Mouse (Mus musculus): ENCODE measurements at regions not wholly inside any gene's neighbourhood (a gene's known extent, or its start where the extent isn't known, plus 50 kb on each side); places are given as distances from the start of the nearest gene placed in this dataset.

DNA sequence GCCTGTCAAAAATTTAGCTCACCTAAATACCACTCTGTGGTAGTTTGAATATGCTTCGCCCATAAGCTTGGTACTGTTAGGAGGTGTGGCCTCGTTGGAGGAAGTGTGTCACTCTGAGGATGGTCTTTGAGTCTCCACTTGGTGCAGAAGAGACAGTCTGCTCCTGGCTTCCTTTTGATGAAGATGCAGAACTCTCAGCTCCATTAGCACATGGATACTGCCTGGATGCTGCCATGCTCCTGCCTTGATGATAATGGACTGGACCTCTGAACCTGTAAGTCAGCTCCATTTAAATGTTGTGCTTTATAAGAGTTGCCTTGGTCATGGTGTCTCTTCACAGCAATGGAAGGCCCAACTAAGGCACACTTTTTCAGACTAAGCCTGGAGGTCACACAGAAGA lies 56.9 kb upstream of the Pik3r1 start:
- no peak for ATAC-seq (ENCODE audit: low FRiP score, low read depth)
- Histone ChIP-seq H3K27ac (no peak overlapping the region), H3K9me3 (no peaks in the 10 kb centered on the region), H3K9ac (no peak overlapping the region), H3K4me3 (no peak overlapping the region), H3K27me3 (replicated peaks) (no peaks in the 10 kb centered on the region), H3K4me2 (replicated peaks) (no peak overlapping the region), H3K4me1 (no peaks in the 10 kb centered on the region), H3K36me3 (no peaks in the 10 kb centered on the region)
- 95% methylated on average over 2 of the region's 2 CpGs for WGBS

DNA sequence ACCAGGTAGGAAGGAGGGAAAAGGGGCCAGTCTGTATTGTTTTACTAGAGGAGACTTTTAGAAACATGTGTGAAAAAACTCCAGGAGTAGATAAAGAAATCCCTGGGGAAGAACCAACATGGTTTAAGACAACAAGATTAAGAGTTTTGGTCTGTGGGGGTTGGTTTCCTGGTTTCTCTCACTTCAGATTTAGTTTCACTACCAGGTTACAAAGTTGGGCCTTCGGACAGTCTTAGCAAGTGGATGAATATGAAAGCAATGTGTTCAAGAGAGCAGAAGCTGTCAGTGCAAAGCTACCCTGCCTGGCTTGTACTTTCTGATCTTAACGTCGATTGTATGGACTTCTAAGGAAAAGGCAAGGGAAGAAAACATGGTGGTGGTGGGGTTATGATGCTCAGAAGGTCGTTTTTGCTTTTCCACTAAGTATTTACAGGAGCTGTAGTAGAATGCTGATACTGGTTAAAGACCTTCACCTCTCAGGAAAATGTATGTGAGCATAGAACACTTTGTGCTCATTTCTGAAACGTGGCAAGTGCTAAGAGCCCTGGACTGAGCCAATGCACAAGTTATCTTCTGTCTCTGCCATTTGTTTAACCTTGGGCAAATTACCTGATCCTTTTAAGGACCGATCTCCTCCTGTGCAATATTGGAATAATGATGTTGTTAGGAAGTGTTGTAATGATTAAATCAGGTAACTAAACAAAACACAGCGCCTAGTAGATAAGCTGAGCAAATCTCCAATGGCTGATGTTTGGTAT lies 64.0 kb upstream of the Pik3r1 start:
- H3K4me1 ChIP-seq = no peaks in the 10 kb centered on the region
- no peak overlapping the region for H3K9ac ChIP-seq
- no peak overlapping the region for H3K27ac ChIP-seq
- no peak for ATAC-seq (ENCODE audit: low FRiP score, low read depth)
- H3K27me3 ChIP-seq (replicated peaks) = no peaks in the 10 kb centered on the region
- WGBS = 84% methylated on average over 7 of the region's 7 CpGs
- no peak overlapping the region for H3K4me3 ChIP-seq
- H3K36me3 ChIP-seq = no peaks in the 10 kb centered on the region
- H3K9me3 ChIP-seq = no peaks in the 10 kb centered on the region
- no peak overlapping the region for H3K4me2 ChIP-seq (replicated peaks)

- no peak for ATAC-seq (ENCODE audit: low FRiP score, low read depth)
- no peaks in the 10 kb centered on the region for H3K27me3 ChIP-seq (replicated peaks)
- no peak overlapping the region for H3K27ac ChIP-seq
- no peaks in the 10 kb centered on the region for H3K36me3 ChIP-seq
- H3K4me1 ChIP-seq = no peaks in the 10 kb centered on the region
- H3K4me3 ChIP-seq = no peak overlapping the region
- H3K4me2 ChIP-seq (replicated peaks) = no peak overlapping the region
- no peaks in the 10 kb centered on the region for H3K9me3 ChIP-seq
- WGBS = 84% methylated on average over 4 of the region's 4 CpGs
- H3K9ac ChIP-seq = no peak overlapping the region
These were observed 66.5 kb upstream of the Pik3r1 start for GRCm38 (mm10) chr13:101834546-101834945.

- Histone ChIP-seq H3K27ac (no peak overlapping the region), H3K9me3 (no peaks in the 10 kb centered on the region), H3K4me1 (no peaks in the 10 kb centered on the region), H3K4me3 (no peak overlapping the region), H3K9ac (no peak overlapping the region), H3K36me3 (no peaks in the 10 kb centered on the region), H3K27me3 (replicated peaks) (no peaks in the 10 kb centered on the region), H3K4me2 (replicated peaks) (no peak overlapping the region)
- ATAC-seq (ENCODE audit: low FRiP score, low read depth) = no peak
- WGBS = 84% methylated on average over 1 of the region's 1 CpGs
These were observed 69.0 kb upstream of the Pik3r1 start for GRCm38 (mm10) chr13:101836992-101837391.

- Histone ChIP-seq H3K27me3 (replicated peaks) (no peaks in the 10 kb centered on the region), H3K9ac (no peak overlapping the region), H3K4me1 (no peaks in the 10 kb centered on the region), H3K36me3 (no peaks in the 10 kb centered on the region), H3K9me3 (no peaks in the 10 kb centered on the region), H3K4me3 (no peak overlapping the region), H3K4me2 (replicated peaks) (no peak overlapping the region), H3K27ac (no peak overlapping the region)
- 84% methylated on average over 7 of the region's 7 CpGs for WGBS
- no peak for ATAC-seq (ENCODE audit: low FRiP score, low read depth)
These were observed 76.7 kb upstream of the Pik3r1 start for GRCm38 (mm10) chr13:101844461-101845440.

DNA sequence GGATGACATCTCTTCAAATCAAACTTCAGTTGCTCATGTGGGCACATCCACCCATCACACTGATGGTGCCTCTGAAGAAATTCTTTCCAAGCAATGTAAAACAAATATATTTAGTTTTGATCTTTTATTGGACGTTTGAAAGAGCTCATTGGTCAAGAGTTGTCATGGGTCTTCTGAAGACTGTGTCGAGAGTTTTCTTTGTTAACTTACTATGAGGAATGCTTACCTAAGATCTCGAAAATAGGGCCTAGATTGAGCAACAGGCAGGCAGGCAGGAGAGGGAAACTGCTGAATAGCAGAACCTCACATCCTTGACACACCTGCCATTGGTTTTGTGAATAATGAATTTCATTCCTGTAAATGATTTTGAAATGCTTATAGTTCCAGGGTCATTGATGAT lies 78.0 kb upstream of the Pik3r1 start:
- 74% methylated on average over 3 of the region's 3 CpGs for WGBS
- H3K4me2 ChIP-seq (replicated peaks) = no peak overlapping the region
- H3K4me3 ChIP-seq = no peak overlapping the region
- no peak for ATAC-seq (ENCODE audit: low FRiP score, low read depth)
- no peaks in the 10 kb centered on the region for H3K4me1 ChIP-seq
- no peak overlapping the region for H3K27ac ChIP-seq
- no peaks in the 10 kb centered on the region for H3K36me3 ChIP-seq
- no peaks in the 10 kb centered on the region for H3K27me3 ChIP-seq (replicated peaks)
- H3K9me3 ChIP-seq = no peaks in the 10 kb centered on the region
- H3K9ac ChIP-seq = no peak overlapping the region

- no peak overlapping the region for H3K27ac ChIP-seq
- H3K9ac ChIP-seq = no peak overlapping the region
- no peak for ATAC-seq (ENCODE audit: low FRiP score, low read depth)
- no peaks in the 10 kb centered on the region for H3K27me3 ChIP-seq (replicated peaks)
- no peaks in the 10 kb centered on the region for H3K36me3 ChIP-seq
- no peaks in the 10 kb centered on the region for H3K9me3 ChIP-seq
- no peak overlapping the region for H3K4me2 ChIP-seq (replicated peaks)
- H3K4me1 ChIP-seq = no peaks in the 10 kb centered on the region
- WGBS = 80% methylated on average over 12 of the region's 12 CpGs
- no peak overlapping the region for H3K4me3 ChIP-seq
These were observed 80.0 kb upstream of the Pik3r1 start for GRCm38 (mm10) chr13:101847879-101848600.

DNA sequence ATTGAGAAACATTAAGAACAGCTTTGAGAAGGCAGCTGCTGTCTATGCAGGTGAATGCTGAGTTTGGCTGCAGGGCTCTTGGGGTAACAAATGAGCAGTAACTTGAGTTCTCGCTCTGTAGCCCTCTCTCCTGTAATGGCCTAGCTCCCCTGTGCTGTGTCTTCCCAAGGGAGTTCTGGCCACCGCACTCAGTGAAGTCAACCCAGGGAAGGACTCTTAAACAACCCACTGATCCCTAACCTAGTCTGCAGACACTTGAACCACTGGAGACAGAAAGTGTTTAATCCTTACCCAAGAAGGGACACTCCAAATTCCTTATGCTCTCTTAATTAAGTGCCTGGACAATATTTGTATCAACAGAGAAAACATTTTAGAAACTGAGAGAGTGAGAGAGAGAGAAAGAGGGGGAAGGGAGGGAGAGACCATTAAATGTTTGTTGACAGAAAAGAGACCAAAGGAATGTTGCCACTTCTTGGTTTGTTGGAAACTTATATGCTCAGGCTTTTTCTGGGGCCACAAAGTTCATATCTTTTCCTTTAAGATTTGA lies 80.7 kb upstream of the Pik3r1 start:
- no peak overlapping the region for H3K9ac ChIP-seq
- H3K27me3 ChIP-seq (replicated peaks) = no peaks in the 10 kb centered on the region
- H3K9me3 ChIP-seq = no peaks in the 10 kb centered on the region
- 75% methylated on average over 2 of the region's 2 CpGs for WGBS
- no peaks in the 10 kb centered on the region for H3K4me1 ChIP-seq
- no peak for ATAC-seq (ENCODE audit: low FRiP score, low read depth)
- no peaks in the 10 kb centered on the region for H3K36me3 ChIP-seq
- H3K27ac ChIP-seq = no peak overlapping the region
- no peak overlapping the region for H3K4me2 ChIP-seq (replicated peaks)
- H3K4me3 ChIP-seq = no peak overlapping the region

GRCm38 (mm10) chr13:101849416-101849815 lies 81.4 kb upstream of the Pik3r1 start:
- no peaks in the 10 kb centered on the region for H3K27me3 ChIP-seq (replicated peaks)
- no peak overlapping the region for H3K4me2 ChIP-seq (replicated peaks)
- H3K4me3 ChIP-seq = no peak overlapping the region
- H3K36me3 ChIP-seq = no peaks in the 10 kb centered on the region
- H3K9me3 ChIP-seq = no peaks in the 10 kb centered on the region
- no peaks in the 10 kb centered on the region for H3K4me1 ChIP-seq
- H3K27ac ChIP-seq = no peak overlapping the region
- H3K9ac ChIP-seq = no peak overlapping the region
- 91% methylated on average over 6 of the region's 6 CpGs for WGBS
- no peak for ATAC-seq (ENCODE audit: low FRiP score, low read depth)

GRCm38 (mm10) chr13:101851329-101851728 lies 83.3 kb upstream of the Pik3r1 start:
- no peak overlapping the region for H3K27ac ChIP-seq
- H3K4me1 ChIP-seq = no peaks in the 10 kb centered on the region
- no peaks in the 10 kb centered on the region for H3K9me3 ChIP-seq
- 82% methylated on average over 6 of the region's 6 CpGs for WGBS
- H3K4me2 ChIP-seq (replicated peaks) = no peak overlapping the region
- H3K4me3 ChIP-seq = no peak overlapping the region
- H3K36me3 ChIP-seq = no peaks in the 10 kb centered on the region
- no peak for ATAC-seq (ENCODE audit: low FRiP score, low read depth)
- H3K9ac ChIP-seq = no peak overlapping the region
- no peaks in the 10 kb centered on the region for H3K27me3 ChIP-seq (replicated peaks)

DNA sequence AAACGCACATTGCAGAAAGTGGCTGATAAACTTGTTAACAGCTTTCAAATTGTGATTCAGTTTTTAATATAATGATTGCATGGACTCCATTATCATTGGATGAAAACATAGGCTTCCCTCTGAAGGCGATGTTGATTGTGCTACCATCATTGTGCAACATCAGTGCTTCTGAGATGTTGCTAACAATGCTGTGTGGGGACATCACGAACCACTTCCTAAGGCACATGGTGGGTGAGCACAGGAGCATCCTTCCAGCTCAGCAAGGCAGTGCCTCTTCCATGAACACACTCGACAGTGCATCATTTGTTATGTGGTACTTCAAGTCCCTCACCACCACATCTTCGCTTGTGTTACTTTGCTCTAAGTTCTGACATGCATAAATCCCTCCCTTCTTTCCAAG lies 84.9 kb upstream of the Pik3r1 start:
- no peak overlapping the region for H3K4me3 ChIP-seq
- H3K9ac ChIP-seq = no peak overlapping the region
- no peak for ATAC-seq (ENCODE audit: low FRiP score, low read depth)
- H3K27me3 ChIP-seq (replicated peaks) = no peaks in the 10 kb centered on the region
- H3K36me3 ChIP-seq = no peaks in the 10 kb centered on the region
- no peaks in the 10 kb centered on the region for H3K9me3 ChIP-seq
- H3K4me2 ChIP-seq (replicated peaks) = no peak overlapping the region
- whole genome bisulfite sequencing = 85% methylated on average over 5 of the region's 5 CpGs
- no peak overlapping the region for H3K27ac ChIP-seq
- H3K4me1 ChIP-seq = no peaks in the 10 kb centered on the region

DNA sequence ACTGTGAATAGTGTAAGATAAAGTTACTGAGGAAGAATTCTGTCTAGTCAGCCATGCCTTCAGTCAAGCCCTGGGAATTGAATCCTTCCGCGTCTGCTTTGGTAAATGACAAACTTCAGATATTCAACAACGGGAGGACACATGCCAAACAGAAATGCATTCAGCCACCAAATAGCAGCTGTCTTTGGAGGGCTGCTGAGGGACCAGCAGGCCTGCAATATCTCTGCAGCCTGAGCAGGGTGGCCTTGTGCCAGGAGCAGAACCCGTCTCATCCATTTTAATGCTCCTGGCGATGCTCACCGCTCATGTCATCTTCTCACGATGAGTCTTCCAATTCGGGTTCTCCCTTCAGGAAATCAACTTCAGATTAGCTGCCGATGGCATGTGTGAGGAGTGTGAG lies 87.1 kb upstream of the Pik3r1 start:
- WGBS = 93% methylated on average over 9 of the region's 9 CpGs
- Histone ChIP-seq H3K27me3 (replicated peaks) (no peaks in the 10 kb centered on the region), H3K27ac (no peak overlapping the region), H3K4me1 (no peaks in the 10 kb centered on the region), H3K9ac (no peak overlapping the region), H3K36me3 (no peaks in the 10 kb centered on the region), H3K9me3 (no peaks in the 10 kb centered on the region), H3K4me2 (replicated peaks) (no peak overlapping the region), H3K4me3 (no peak overlapping the region)
- ATAC-seq (ENCODE audit: low FRiP score, low read depth) = no peak
